Mouse (Mus musculus): Measurements from ENCODE around the gene Uqcrfs1. TPM values are rescaled to one million over a fixed set of nuclear protein-coding genes. Genes with fewer than 3 reads are reported as not detected.

Gene Uqcrfs1
- total RNA-seq (2021) = 100 to 1,000 TPM; 151 to 175 TPM

GRCm38 (mm10) chr13:30544856-30545604 lies at the start of gene Uqcrfs1:
Uqcrfs1 (minus strand) TSS chr13:30545362.
- peak; percentile 97 for DNase-seq (ENCODE audit: extremely low spot score in 1 of 2, low spot score in 1 of 2)

- DNase-seq (ENCODE audit: extremely low spot score in 1 of 2, low spot score in 1 of 2) = no peak
Measured at GRCm38 (mm10) chr13:30585786-30586185, 40.6 kb upstream of the Uqcrfs1 start.

- no peak for DNase-seq (ENCODE audit: extremely low spot score in 1 of 2, low spot score in 1 of 2)
Measured at GRCm38 (mm10) chr13:30582541-30582940, 37.4 kb upstream of the Uqcrfs1 start.

GRCm38 (mm10) chr13:30578806-30579205 lies 33.6 kb upstream of the Uqcrfs1 start:
- DNase-seq (ENCODE audit: extremely low spot score in 1 of 2, low spot score in 1 of 2) = no peak

GRCm38 (mm10) chr13:30576819-30577218 lies 31.7 kb upstream of the Uqcrfs1 start:
- DNase-seq (ENCODE audit: extremely low spot score in 1 of 2, low spot score in 1 of 2) = no peak

GRCm38 (mm10) chr13:30572971-30573370 lies 27.8 kb upstream of the Uqcrfs1 start:
- no peak for DNase-seq (ENCODE audit: extremely low spot score in 1 of 2, low spot score in 1 of 2)

- no peak for DNase-seq (ENCODE audit: extremely low spot score in 1 of 2, low spot score in 1 of 2)
Measured at GRCm38 (mm10) chr13:30570182-30570581, 25.0 kb upstream of the Uqcrfs1 start.

GRCm38 (mm10) chr13:30567571-30567970 lies 22.4 kb upstream of the Uqcrfs1 start:
- DNase-seq (ENCODE audit: extremely low spot score in 1 of 2, low spot score in 1 of 2) = no peak

- DNase-seq (ENCODE audit: extremely low spot score in 1 of 2, low spot score in 1 of 2) = peak; percentile 47 to 71
Measured at GRCm38 (mm10) chr13:30566767-30567166, 21.6 kb upstream of the Uqcrfs1 start.

- DNase-seq (ENCODE audit: extremely low spot score in 1 of 2, low spot score in 1 of 2) = no peak
Measured at GRCm38 (mm10) chr13:30560603-30561002, 15.4 kb upstream of the Uqcrfs1 start.

- no peak for DNase-seq (ENCODE audit: extremely low spot score in 1 of 2, low spot score in 1 of 2)
Measured at GRCm38 (mm10) chr13:30560052-30560451, 14.9 kb upstream of the Uqcrfs1 start.

GRCm38 (mm10) chr13:30557751-30558150 lies 12.6 kb upstream of the Uqcrfs1 start:
- DNase-seq (ENCODE audit: extremely low spot score in 1 of 2, low spot score in 1 of 2) = no peak

GRCm38 (mm10) chr13:30553051-30553587 lies 8.0 kb upstream of the Uqcrfs1 start:
- DNase-seq (ENCODE audit: extremely low spot score in 1 of 2, low spot score in 1 of 2) = no peak

GRCm38 (mm10) chr13:30549339-30549738 lies 4.2 kb upstream of the Uqcrfs1 start:
- DNase-seq (ENCODE audit: extremely low spot score in 1 of 2, low spot score in 1 of 2) = no peak

GRCm38 (mm10) chr13:30548835-30549234 lies 3.7 kb upstream of the Uqcrfs1 start:
- peak; percentile 73 to 88 for DNase-seq (ENCODE audit: extremely low spot score in 1 of 2, low spot score in 1 of 2)

GRCm38 (mm10) chr13:30530761-30531160 lies 14.4 kb downstream of the Uqcrfs1 start:
- DNase-seq (ENCODE audit: extremely low spot score in 1 of 2, low spot score in 1 of 2) = peak in 1 of 2 experiments; percentile 61

GRCm38 (mm10) chr13:30524961-30525360 lies 20.2 kb downstream of the Uqcrfs1 start:
- DNase-seq (ENCODE audit: extremely low spot score in 1 of 2, low spot score in 1 of 2) = no peak

GRCm38 (mm10) chr13:30523971-30524370 lies 21.2 kb downstream of the Uqcrfs1 start:
- no peak for DNase-seq (ENCODE audit: extremely low spot score in 1 of 2, low spot score in 1 of 2)

GRCm38 (mm10) chr13:30523246-30523891 lies 21.8 kb downstream of the Uqcrfs1 start:
- DNase-seq (ENCODE audit: extremely low spot score in 1 of 2, low spot score in 1 of 2) = no peak

GRCm38 (mm10) chr13:30521282-30521902 lies 23.8 kb downstream of the Uqcrfs1 start:
- DNase-seq (ENCODE audit: extremely low spot score in 1 of 2, low spot score in 1 of 2) = no peak

GRCm38 (mm10) chr13:30518191-30518590 lies 27.0 kb downstream of the Uqcrfs1 start:
- no peak for DNase-seq (ENCODE audit: extremely low spot score in 1 of 2, low spot score in 1 of 2)
